Mouse (Mus musculus): ENCODE measurements at regions not wholly inside any gene's neighbourhood (a gene's known extent, or its start where the extent isn't known, plus 50 kb on each side); places are given as distances from the start of the nearest gene placed in this dataset.

- Histone ChIP-seq H3K27ac (replicated peaks; ENCODE audit: low read depth, low read length) (no peak overlapping the region), H3K4me1 (ENCODE audit: control insufficient read depth, insufficient read depth, insufficient read length, low read length) (no peaks in the 10 kb centered on the region), H3K4me3 (ENCODE audit: insufficient read depth, low read depth, low read length) (no peak overlapping the region)
Observed at GRCm38 (mm10) chr17:70942478-70942877, 60.0 kb upstream of the Myom1 start.

DNA sequence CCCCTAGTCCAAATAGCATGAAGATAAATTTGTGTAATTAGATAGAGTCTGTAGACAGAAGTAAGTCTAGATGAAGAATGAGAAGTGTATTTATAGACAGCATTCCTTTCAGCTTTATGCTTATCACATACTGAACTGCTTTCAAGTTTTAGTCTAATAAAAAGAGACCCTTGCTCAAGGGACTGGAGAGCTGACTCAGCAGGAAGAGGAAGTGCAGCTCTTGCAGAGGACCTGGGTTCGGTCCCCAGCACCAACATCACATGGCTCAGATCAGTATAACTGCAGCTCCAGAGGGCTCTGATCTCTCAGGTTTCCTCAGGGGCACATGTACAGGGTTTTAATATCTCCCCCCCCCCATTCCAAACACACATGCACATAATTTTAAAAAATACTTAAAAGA lies 68.2 kb upstream of the Myom1 start:
- Histone ChIP-seq H3K4me1 (ENCODE audit: control insufficient read depth, insufficient read depth, insufficient read length, low read length) (no peaks in the 10 kb centered on the region), H3K4me3 (ENCODE audit: insufficient read depth, low read depth, low read length) (no peak overlapping the region), H3K27ac (replicated peaks; ENCODE audit: low read depth, low read length) (no peak overlapping the region)

DNA sequence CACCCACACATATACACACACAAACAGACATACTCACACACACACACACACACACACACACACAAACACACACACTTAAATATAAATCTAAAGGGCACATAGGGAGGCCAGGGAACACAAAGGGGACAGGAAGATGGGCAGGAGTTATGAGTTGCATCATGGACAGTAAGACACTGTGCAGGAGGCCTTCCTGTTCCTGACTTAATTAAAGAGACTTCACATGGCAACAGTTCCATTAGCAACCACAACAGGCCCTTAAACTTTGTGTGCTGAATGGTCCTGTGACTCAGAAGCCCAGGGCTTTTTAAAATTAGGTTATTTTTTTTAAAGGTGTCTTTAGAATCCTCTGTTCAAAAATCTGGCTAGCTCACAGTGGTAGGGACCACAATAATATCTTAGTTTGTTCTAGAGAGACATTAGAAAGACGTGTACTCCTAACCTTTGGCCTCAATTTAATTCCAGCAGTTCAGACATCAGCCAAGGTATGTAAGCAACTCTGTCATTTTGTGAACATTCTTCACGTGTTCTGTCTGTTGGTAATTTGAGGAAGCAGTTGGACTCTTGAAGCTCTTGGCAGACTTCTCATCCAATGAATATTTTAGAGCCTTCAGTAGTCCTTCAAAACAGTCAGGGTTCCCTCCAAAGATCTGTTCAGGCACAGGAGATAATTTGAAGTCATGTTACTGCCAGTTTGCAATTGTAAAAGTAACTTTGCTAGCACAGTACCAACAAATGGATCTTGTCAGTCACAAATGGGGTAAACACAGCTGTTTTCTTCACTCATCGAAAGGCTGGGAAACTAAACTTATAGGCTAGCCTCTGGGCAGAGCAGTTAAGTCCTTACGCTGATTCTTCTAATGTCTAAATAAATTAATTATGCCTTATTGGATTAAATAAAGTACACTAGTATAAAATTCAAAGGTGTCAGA lies 69.0 kb upstream of the Myom1 start:
- no peak overlapping the region for H3K4me3 ChIP-seq (ENCODE audit: insufficient read depth, low read depth, low read length)
- no peaks in the 10 kb centered on the region for H3K4me1 ChIP-seq (ENCODE audit: control insufficient read depth, insufficient read depth, insufficient read length, low read length)
- H3K27ac ChIP-seq (replicated peaks; ENCODE audit: low read depth, low read length) = no peak overlapping the region

- no peaks in the 10 kb centered on the region for H3K4me1 ChIP-seq (ENCODE audit: control insufficient read depth, insufficient read depth, insufficient read length, low read length)
- no peak overlapping the region for H3K27ac ChIP-seq (replicated peaks; ENCODE audit: low read depth, low read length)
- no peak overlapping the region for H3K4me3 ChIP-seq (ENCODE audit: insufficient read depth, low read depth, low read length)
Observed at GRCm38 (mm10) chr17:70932565-70932964, 69.9 kb upstream of the Myom1 start.

GRCm38 (mm10) chr17:70930600-70930999 lies 71.8 kb upstream of the Myom1 start:
- no peak overlapping the region for H3K4me3 ChIP-seq (ENCODE audit: insufficient read depth, low read depth, low read length)
- H3K27ac ChIP-seq (replicated peaks; ENCODE audit: low read depth, low read length) = no peak overlapping the region
- no peaks in the 10 kb centered on the region for H3K4me1 ChIP-seq (ENCODE audit: control insufficient read depth, insufficient read depth, insufficient read length, low read length)

GRCm38 (mm10) chr17:70929582-70929981 lies 72.9 kb upstream of the Myom1 start:
- Histone ChIP-seq H3K27ac (replicated peaks; ENCODE audit: low read depth, low read length) (no peak overlapping the region), H3K4me3 (ENCODE audit: insufficient read depth, low read depth, low read length) (no peak overlapping the region), H3K4me1 (ENCODE audit: control insufficient read depth, insufficient read depth, insufficient read length, low read length) (no peaks in the 10 kb centered on the region)

- Histone ChIP-seq H3K27ac (replicated peaks; ENCODE audit: low read depth, low read length) (peak overlapping the region; percentile 81), H3K4me1 (ENCODE audit: control insufficient read depth, insufficient read depth, insufficient read length, low read length) (no peaks in the 10 kb centered on the region), H3K4me3 (ENCODE audit: insufficient read depth, low read depth, low read length) (peak overlapping the region; percentile 72)
Observed at GRCm38 (mm10) chr17:70924565-70925220, 71.3 kb upstream of the Tgif1 start.

DNA sequence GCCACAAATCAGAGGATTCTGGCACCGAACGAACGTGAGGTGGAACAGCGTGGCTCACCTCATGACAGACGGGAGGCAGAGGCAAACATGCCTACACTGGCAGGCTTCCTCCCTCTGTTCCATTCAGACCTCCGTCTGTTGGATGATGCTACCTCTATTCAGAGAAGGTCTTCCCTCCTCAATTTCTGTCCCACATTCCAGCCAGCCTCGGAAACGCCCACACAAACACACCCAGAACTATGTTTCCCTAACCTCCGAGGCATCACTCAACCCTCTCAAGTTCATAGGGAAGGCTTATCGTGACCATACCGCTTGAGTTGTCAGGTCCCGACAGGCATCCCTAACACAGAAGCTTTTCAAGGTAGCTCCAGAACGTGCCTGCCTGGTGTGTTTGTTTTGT lies 68.3 kb upstream of the Tgif1 start:
- Histone ChIP-seq H3K4me1 (ENCODE audit: control insufficient read depth, insufficient read depth, insufficient read length, low read length) (no peaks in the 10 kb centered on the region), H3K4me3 (ENCODE audit: insufficient read depth, low read depth, low read length) (no peak overlapping the region), H3K27ac (replicated peaks; ENCODE audit: low read depth, low read length) (no peak overlapping the region)

- Histone ChIP-seq H3K4me3 (ENCODE audit: insufficient read depth, low read depth, low read length) (no peak overlapping the region), H3K27ac (replicated peaks; ENCODE audit: low read depth, low read length) (no peak overlapping the region), H3K4me1 (ENCODE audit: control insufficient read depth, insufficient read depth, insufficient read length, low read length) (no peaks in the 10 kb centered on the region)
Observed at GRCm38 (mm10) chr17:70920181-70920580, 66.8 kb upstream of the Tgif1 start.

DNA sequence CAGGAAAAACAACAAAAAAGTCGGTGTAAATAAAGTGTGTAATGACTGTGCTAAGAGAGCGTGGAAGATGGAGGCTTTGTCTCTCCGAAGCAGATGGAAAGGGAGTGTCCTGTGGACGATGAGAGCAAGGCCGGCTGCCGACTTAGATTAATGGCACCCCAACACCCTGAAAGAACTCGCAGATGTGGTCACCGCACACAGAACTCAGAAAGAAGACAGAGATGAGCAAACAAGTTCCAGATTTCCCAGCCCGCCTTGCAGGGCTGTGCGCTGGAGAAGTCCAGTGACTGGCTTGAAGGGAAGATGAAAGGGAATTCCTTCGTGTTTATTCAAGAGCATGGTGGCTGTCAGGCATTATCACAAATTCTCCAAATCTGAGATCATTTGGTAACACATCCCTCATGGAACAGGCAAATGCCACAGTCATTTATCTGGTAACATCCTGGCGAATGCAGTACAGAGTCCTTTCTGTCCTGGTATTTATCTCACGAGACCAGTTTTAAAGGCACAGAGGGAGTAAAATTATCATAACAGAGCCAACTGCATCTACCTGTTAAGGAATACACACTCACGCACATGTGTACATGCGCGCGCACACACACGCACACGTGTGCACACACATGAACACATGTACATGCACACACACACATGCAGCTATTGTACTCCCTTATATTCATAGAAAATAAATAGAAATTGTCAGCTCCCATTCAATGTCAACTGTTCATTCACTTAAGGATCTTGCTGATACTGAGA lies 64.0 kb upstream of the Tgif1 start:
- H3K4me3 ChIP-seq (ENCODE audit: insufficient read depth, low read depth, low read length) = no peak overlapping the region
- H3K4me1 ChIP-seq (ENCODE audit: control insufficient read depth, insufficient read depth, insufficient read length, low read length) = no peaks in the 10 kb centered on the region
- no peak overlapping the region for H3K27ac ChIP-seq (replicated peaks; ENCODE audit: low read depth, low read length)

DNA sequence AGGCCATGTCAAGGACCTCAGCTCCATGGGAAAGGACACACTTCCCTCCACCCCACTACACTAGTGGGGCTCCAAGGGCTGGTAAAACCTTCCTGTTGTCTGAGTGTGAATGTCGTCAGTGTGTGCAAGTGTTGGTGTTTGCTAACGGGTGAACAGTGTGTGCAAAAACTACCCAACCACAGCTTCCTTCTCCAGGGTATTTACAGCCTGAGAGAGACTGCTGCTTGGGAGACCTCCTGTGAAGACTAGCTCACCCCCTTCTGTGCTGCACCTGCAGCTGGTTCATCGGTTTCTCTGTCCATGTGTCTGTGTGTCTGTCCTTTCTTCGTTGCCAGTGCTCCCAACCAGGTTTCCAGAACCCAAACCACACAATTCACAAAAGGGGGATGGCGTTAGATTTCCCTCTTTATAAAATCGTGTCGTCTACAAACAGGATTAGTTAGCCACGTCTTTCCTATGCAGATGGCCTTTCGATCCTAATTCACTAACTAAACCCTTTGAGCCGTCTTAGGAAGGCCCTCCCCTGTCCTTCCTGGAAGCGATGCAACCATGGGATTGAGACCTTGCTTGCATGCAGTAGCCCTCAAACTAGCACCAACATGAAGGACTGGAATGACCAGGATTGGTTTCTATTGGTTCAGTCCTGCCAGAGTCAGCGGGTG lies 62.9 kb upstream of the Tgif1 start:
- Histone ChIP-seq H3K4me1 (ENCODE audit: control insufficient read depth, insufficient read depth, insufficient read length, low read length) (no peaks in the 10 kb centered on the region), H3K4me3 (ENCODE audit: insufficient read depth, low read depth, low read length) (no peak overlapping the region), H3K27ac (replicated peaks; ENCODE audit: low read depth, low read length) (no peak overlapping the region)

DNA sequence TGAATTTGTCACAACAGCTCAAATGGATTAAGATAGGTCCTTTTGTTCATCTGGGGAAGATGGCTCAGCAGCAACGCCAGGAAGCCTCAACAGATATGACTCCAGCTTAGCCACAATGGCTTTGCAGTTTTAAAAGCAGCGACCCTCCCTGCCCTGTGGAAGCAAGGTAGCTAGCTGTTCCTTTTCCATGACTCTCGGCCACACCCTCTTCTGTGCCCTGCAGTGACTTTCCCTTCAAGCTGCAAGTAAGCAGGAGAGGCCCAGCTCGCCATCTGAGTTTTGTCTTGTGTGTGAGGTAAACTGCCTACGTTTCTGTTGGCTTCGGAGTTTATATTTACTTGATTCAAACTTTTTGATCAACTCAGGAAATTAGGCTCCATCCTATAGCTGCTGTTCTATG lies 62.1 kb upstream of the Tgif1 start:
- Histone ChIP-seq H3K4me3 (ENCODE audit: insufficient read depth, low read depth, low read length) (no peak overlapping the region), H3K27ac (replicated peaks; ENCODE audit: low read depth, low read length) (no peak overlapping the region)

GRCm38 (mm10) chr17:70910238-70910637 lies 56.9 kb upstream of the Tgif1 start:
- Histone ChIP-seq H3K4me3 (ENCODE audit: insufficient read depth, low read depth, low read length) (no peak overlapping the region), H3K27ac (replicated peaks; ENCODE audit: low read depth, low read length) (no peak overlapping the region), H3K4me1 (ENCODE audit: control insufficient read depth, insufficient read depth, insufficient read length, low read length) (no peaks in the 10 kb centered on the region)

More for the DNA sequence above, 62.1 kb upstream of the Tgif1 start:
- no peaks in the 10 kb centered on the region for H3K4me1 ChIP-seq (ENCODE audit: control insufficient read depth, insufficient read depth, insufficient read length, low read length)

- no peak overlapping the region for H3K27ac ChIP-seq (replicated peaks; ENCODE audit: low read depth, low read length)
- no peak overlapping the region for H3K4me3 ChIP-seq (ENCODE audit: insufficient read depth, low read depth, low read length)
- H3K4me1 ChIP-seq (ENCODE audit: control insufficient read depth, insufficient read depth, insufficient read length, low read length) = no peaks in the 10 kb centered on the region
Observed at GRCm38 (mm10) chr17:70909573-70909972, 56.2 kb upstream of the Tgif1 start.

- H3K4me1 ChIP-seq (ENCODE audit: control insufficient read depth, insufficient read depth, insufficient read length, low read length) = no peaks in the 10 kb centered on the region
- no peak overlapping the region for H3K4me3 ChIP-seq (ENCODE audit: insufficient read depth, low read depth, low read length)
- no peak overlapping the region for H3K27ac ChIP-seq (replicated peaks; ENCODE audit: low read depth, low read length)
Observed at GRCm38 (mm10) chr17:70908328-70908727, 55.0 kb upstream of the Tgif1 start.

All from brown adipose tissue, adult 24 weeks (tissue).